Mouse (Mus musculus): ENCODE measurements around the gene Sectm1b. TPM values are rescaled to one million over a fixed set of nuclear protein-coding genes. Genes with fewer than 3 reads are reported as not detected.
"Not testable (repeated sequence)": the region's sequence is repeated elsewhere in the genome, so short reads cannot be mapped to it uniquely, and the experiment has no call there.

Sectm1b gene
- polyA plus RNA-seq, 1 experiment from 2014 or later, result not detected

GRCm38 (mm10) chr11:121060401-121061067 is 2.8 kb downstream of the Sectm1b start:
- peaks cover 12% of the 10 kb centered on the region; the same call in 1 of the 2 replicates for H3K27me3 ChIP-seq (ENCODE audit: insufficient read depth, poor library complexity, severe bottlenecking)
- H3K4me3 ChIP-seq; H3K36me3 ChIP-seq; H3K27ac ChIP-seq; DNase-seq (ENCODE audit: low spot score); H3K4me1 ChIP-seq; H3K9me3 ChIP-seq: not testable (repeated sequence)
- WGBS, result 86% methylated on average over 6 of the region's 6 CpGs

GRCm38 (mm10) chr11:121059471-121059870 is 3.9 kb downstream of the Sectm1b start:
- Histone ChIP-seq H3K4me1 (peaks cover 8% of the 10 kb centered on the region), H3K4me3 (no peak overlapping the region), H3K27me3 (ENCODE audit: insufficient read depth, poor library complexity, severe bottlenecking) (peaks cover 22% of the 10 kb centered on the region), H3K27ac (no peak overlapping the region), H3K36me3 (no peaks in the 10 kb centered on the region), H3K9me3 (no peaks in the 10 kb centered on the region)
- 85% methylated on average over 4 of the region's 4 CpGs for WGBS
- DNase-seq (ENCODE audit: low spot score), result no peak

GRCm38 (mm10) chr11:121058956-121059355 is 4.4 kb downstream of the Sectm1b start:
- Histone ChIP-seq H3K9me3 (no peaks in the 10 kb centered on the region), H3K27ac (no peak overlapping the region), H3K27me3 (ENCODE audit: insufficient read depth, poor library complexity, severe bottlenecking) (peaks cover 27% of the 10 kb centered on the region), H3K4me3 (no peak overlapping the region), H3K36me3 (no peaks in the 10 kb centered on the region), H3K4me1 (peaks cover 8% of the 10 kb centered on the region)
- WGBS, result 86% methylated on average over 4 of the region's 4 CpGs
- no peak for DNase-seq (ENCODE audit: low spot score)

GRCm38 (mm10) chr11:121058122-121058521 is 5.2 kb downstream of the Sectm1b start:
- H3K9me3 ChIP-seq, result no peaks in the 10 kb centered on the region
- H3K4me1 ChIP-seq, result peaks cover 8% of the 10 kb centered on the region
- WGBS, result 78% methylated on average over 5 of the region's 5 CpGs
- no peaks in the 10 kb centered on the region for H3K36me3 ChIP-seq
- no peak overlapping the region for H3K27ac ChIP-seq
- H3K4me3 ChIP-seq, result no peak overlapping the region
- DNase-seq (ENCODE audit: low spot score), result no peak
- peaks cover 25% of the 10 kb centered on the region for H3K27me3 ChIP-seq (ENCODE audit: insufficient read depth, poor library complexity, severe bottlenecking)

- WGBS, result 55% methylated on average over 7 of the region's 7 CpGs
- H3K36me3 ChIP-seq, result no peaks in the 10 kb centered on the region
- peaks cover 8% of the 10 kb centered on the region for H3K4me1 ChIP-seq
- H3K27me3 ChIP-seq (ENCODE audit: insufficient read depth, poor library complexity, severe bottlenecking), result peaks cover 16% of the 10 kb centered on the region
- no peak for DNase-seq (ENCODE audit: low spot score)
- no peak overlapping the region for H3K4me3 ChIP-seq
- no peaks in the 10 kb centered on the region for H3K9me3 ChIP-seq
- H3K27ac ChIP-seq, result no peak overlapping the region
Observed at GRCm38 (mm10) chr11:121056536-121057236, 6.7 kb downstream of the Sectm1b start.

GRCm38 (mm10) chr11:121053536-121053935 is 9.8 kb downstream of the Sectm1b start:
- no peak overlapping the region for H3K4me3 ChIP-seq
- 11% methylated on average over 8 of the region's 8 CpGs for WGBS
- H3K9me3 ChIP-seq, result no peaks in the 10 kb centered on the region
- DNase-seq (ENCODE audit: low spot score), result peak; percentile 90
- peaks cover 16% of the 10 kb centered on the region for H3K27me3 ChIP-seq (ENCODE audit: insufficient read depth, poor library complexity, severe bottlenecking)
- peaks cover 8% of the 10 kb centered on the region for H3K4me1 ChIP-seq
- H3K36me3 ChIP-seq, result no peaks in the 10 kb centered on the region
- no peak overlapping the region for H3K27ac ChIP-seq

GRCm38 (mm10) chr11:121052387-121052786 is 11.0 kb downstream of the Sectm1b start:
- DNase-seq (ENCODE audit: low spot score), result no peak
- Histone ChIP-seq H3K4me1 (peaks cover 8% of the 10 kb centered on the region), H3K27ac (no peak overlapping the region), H3K27me3 (ENCODE audit: insufficient read depth, poor library complexity, severe bottlenecking) (peaks cover 16% of the 10 kb centered on the region), H3K9me3 (no peaks in the 10 kb centered on the region), H3K36me3 (no peaks in the 10 kb centered on the region), H3K4me3 (no peak overlapping the region)
- WGBS, result 66% methylated on average over 4 of the region's 4 CpGs

- peaks cover 16% of the 10 kb centered on the region for H3K27me3 ChIP-seq (ENCODE audit: insufficient read depth, poor library complexity, severe bottlenecking)
- H3K9me3 ChIP-seq, result no peaks in the 10 kb centered on the region
- WGBS, result 32% methylated on average over 1 of the region's 1 CpGs
- no peak overlapping the region for H3K4me3 ChIP-seq
- no peaks in the 10 kb centered on the region for H3K36me3 ChIP-seq
- H3K27ac ChIP-seq, result no peak overlapping the region
- H3K4me1 ChIP-seq, result peaks cover 6% of the 10 kb centered on the region
- DNase-seq (ENCODE audit: low spot score), result no peak
Observed at GRCm38 (mm10) chr11:121051793-121052192, 11.6 kb downstream of the Sectm1b start.

- Histone ChIP-seq H3K36me3 (no peaks in the 10 kb centered on the region), H3K27ac (no peak overlapping the region), H3K4me1 (0 out of 2 replicates have a peak, but pooled peaks cover under 1% of the 10 kb centered on the region), H3K4me3 (no peak overlapping the region), H3K9me3 (no peaks in the 10 kb centered on the region), H3K27me3 (ENCODE audit: insufficient read depth, poor library complexity, severe bottlenecking) (peaks cover 14% of the 10 kb centered on the region)
- DNase-seq (ENCODE audit: low spot score), result no peak
- 80% methylated on average over 1 of the region's 1 CpGs for WGBS
Observed at GRCm38 (mm10) chr11:121049840-121050239, 13.5 kb downstream of the Sectm1b start.

GRCm38 (mm10) chr11:121047826-121048399 is 15.5 kb downstream of the Sectm1b start:
- 52% methylated on average over 2 of the region's 2 CpGs for WGBS
- Histone ChIP-seq H3K9me3 (no peaks in the 10 kb centered on the region), H3K27me3 (ENCODE audit: insufficient read depth, poor library complexity, severe bottlenecking) (peaks cover 10% of the 10 kb centered on the region; the same call in 1 of the 2 replicates), H3K36me3 (no peaks in the 10 kb centered on the region), H3K4me1 (0 out of 2 replicates have a peak, but pooled peaks cover 5% of the 10 kb centered on the region), H3K27ac (no peak overlapping the region), H3K4me3 (no peak overlapping the region)
- no peak for DNase-seq (ENCODE audit: low spot score)

- Histone ChIP-seq H3K36me3 (no peaks in the 10 kb centered on the region), H3K27ac (no peak overlapping the region), H3K27me3 (ENCODE audit: insufficient read depth, poor library complexity, severe bottlenecking) (peaks cover 10% of the 10 kb centered on the region; the same call in 1 of the 2 replicates), H3K4me3 (no peak overlapping the region), H3K9me3 (no peaks in the 10 kb centered on the region), H3K4me1 (0 out of 2 replicates have a peak, but pooled peaks cover 5% of the 10 kb centered on the region)
- 73% methylated on average over 1 of the region's 1 CpGs for WGBS
- no peak for DNase-seq (ENCODE audit: low spot score)
Observed at GRCm38 (mm10) chr11:121045286-121045685, 18.1 kb downstream of the Sectm1b start.

- 45% methylated on average over 1 of the region's 1 CpGs for WGBS
- H3K27ac ChIP-seq; H3K4me3 ChIP-seq; DNase-seq (ENCODE audit: low spot score); H3K9me3 ChIP-seq; H3K4me1 ChIP-seq; H3K36me3 ChIP-seq: not testable (repeated sequence)
- H3K27me3 ChIP-seq (ENCODE audit: insufficient read depth, poor library complexity, severe bottlenecking), result peaks cover 23% of the 10 kb centered on the region; the same call in 1 of the 2 replicates
Observed at GRCm38 (mm10) chr11:121043025-121043424, 20.3 kb downstream of the Sectm1b start.

GRCm38 (mm10) chr11:121042480-121042879 is 20.9 kb downstream of the Sectm1b start:
- no peak for DNase-seq (ENCODE audit: low spot score)
- WGBS, result 75% methylated on average over 4 of the region's 4 CpGs
- Histone ChIP-seq H3K27ac (no peak overlapping the region), H3K36me3 (no peaks in the 10 kb centered on the region), H3K4me3 (no peak overlapping the region), H3K27me3 (ENCODE audit: insufficient read depth, poor library complexity, severe bottlenecking) (peaks cover 28% of the 10 kb centered on the region; the same call in 1 of the 2 replicates), H3K4me1 (0 out of 2 replicates have a peak, but pooled peaks cover 5% of the 10 kb centered on the region), H3K9me3 (no peaks in the 10 kb centered on the region)

Measured in heart, embryonic 10.5 days (tissue).